Mouse (Mus musculus) CH12.LX (cell line): Measurements from ENCODE around the gene Abhd2.

Experiments
- CTCF ChIP-seq, 2 experiments: IDR thresholded peaks in 1 of 2; conservative IDR thresholded peaks in 1 of 2; 2 replicates each; pipeline ENCODE4 v1.5.1; 2011 to 2012; ENCODE audit warnings: low read depth in 2 of 2, low read length in 2 of 2, improper control_type of control experiment in 1 of 2, inconsistent platforms in 1 of 2, mild to moderate bottlenecking in 1 of 2, moderate library complexity in 1 of 2
- MAZ ChIP-seq: IDR thresholded peaks from 2 replicates; pipeline ENCODE4 v1.6.1; 2012; ENCODE audit warnings: low read depth, mild to moderate bottlenecking, inconsistent platforms, low read length, improper control_type of control experiment, moderate library complexity
- POLR2A ChIP-seq: IDR thresholded peaks from 2 replicates; pipeline ENCODE4 v1.6.1; 2011; ENCODE audit warnings: low read depth, mild to moderate bottlenecking, improper control_type of control experiment, low read length
- ZMIZ1 ChIP-seq: IDR thresholded peaks from 2 replicates; pipeline ENCODE4 v1.6.1; 2012; ENCODE audit warnings: low read depth, mild to moderate bottlenecking, inconsistent platforms, low read length, improper control_type of control experiment
- ZNF384 ChIP-seq: IDR thresholded peaks from 2 replicates; pipeline ENCODE4 v1.6.1; 2012; ENCODE audit warnings: low read depth, low read length, improper control_type of control experiment, inconsistent platforms

- no peak for TF ChIP-seq MAZ
- no peak for TF ChIP-seq CTCF (conservative IDR thresholded peaks at IDR 0.05 in 1 of 2, IDR thresholded peaks at IDR 0.05 in 1 of 2; ENCODE audit: low read depth in 2 of 2, low read length in 2 of 2)
- no peak for TF ChIP-seq POLR2A
- no peak for TF ChIP-seq ZNF384
- no peak for TF ChIP-seq ZMIZ1
These were observed 2.0 kb upstream of the Abhd2 start for GRCm38 (mm10) chr7:79270961-79271387.
